Mouse (Mus musculus) cerebellum, postnatal 36 days (tissue): ENCODE measurements at regions not wholly inside any gene's neighbourhood (a gene's known extent, or its start where the extent isn't known, plus 50 kb on each side); places are given as distances from the start of the nearest gene placed in this dataset.
"Not testable (repeated sequence)": the region's sequence is repeated elsewhere in the genome, so short reads cannot be mapped to it uniquely, and the experiment has no call there.

Experiments
- DNase-seq, 2 experiments: peaks; one replicate each; pipeline ENCODE4 v3.0.0; 2021 to 2022; ENCODE audit warnings: mixed read lengths in 2 of 2

GRCm38 (mm10) chr4:153224618-153225177 lies 257.9 kb downstream of the Ajap1 start:
- DNase-seq = no peak

GRCm38 (mm10) chr4:153223019-153223418 lies 259.6 kb downstream of the Ajap1 start:
- DNase-seq = no peak

- DNase-seq = no peak
Measured at GRCm38 (mm10) chr4:153220485-153220884, 262.1 kb downstream of the Ajap1 start.

GRCm38 (mm10) chr4:153220074-153220473 lies 262.5 kb downstream of the Ajap1 start:
- no peak for DNase-seq

GRCm38 (mm10) chr4:153217541-153217980 lies 265.1 kb downstream of the Ajap1 start:
- no peak for DNase-seq

- DNase-seq = no peak
Measured at GRCm38 (mm10) chr4:153212095-153212494, 270.5 kb downstream of the Ajap1 start.

- DNase-seq = no peak
Measured at GRCm38 (mm10) chr4:153208822-153209221, 273.8 kb downstream of the Ajap1 start.

GRCm38 (mm10) chr4:153208215-153208614 lies 274.4 kb downstream of the Ajap1 start:
- DNase-seq = no peak

GRCm38 (mm10) chr4:153207578-153208102 lies 275.0 kb downstream of the Ajap1 start:
- DNase-seq = no peak

GRCm38 (mm10) chr4:153206789-153207457 lies 275.7 kb downstream of the Ajap1 start:
- DNase-seq = no peak

GRCm38 (mm10) chr4:153204764-153205163 lies 277.8 kb downstream of the Ajap1 start:
- no peak for DNase-seq

- DNase-seq = no peak
Measured at GRCm38 (mm10) chr4:153200799-153201770, 281.5 kb downstream of the Ajap1 start.

- DNase-seq = no peak
Measured at GRCm38 (mm10) chr4:153189485-153189884, 293.1 kb downstream of the Ajap1 start.

- no peak for DNase-seq
Measured at GRCm38 (mm10) chr4:153188504-153189031, 294.0 kb downstream of the Ajap1 start.

GRCm38 (mm10) chr4:153187959-153188503 lies 294.6 kb downstream of the Ajap1 start:
- no peak for DNase-seq

- DNase-seq = peak; percentile 21 to 23
Measured at GRCm38 (mm10) chr4:153177496-153177895, 305.1 kb downstream of the Ajap1 start.

GRCm38 (mm10) chr4:153175660-153176059 lies 307.0 kb downstream of the Ajap1 start:
- DNase-seq = peak; percentile 31 to 40

- no peak for DNase-seq
Measured at GRCm38 (mm10) chr4:153175077-153175476, 307.5 kb downstream of the Ajap1 start.

GRCm38 (mm10) chr4:153169991-153170390 lies 312.6 kb downstream of the Ajap1 start:
- no peak for DNase-seq

- no peak for DNase-seq
Measured at GRCm38 (mm10) chr4:153164810-153165209, 317.8 kb downstream of the Ajap1 start.

GRCm38 (mm10) chr4:153160115-153160514 lies 322.5 kb downstream of the Ajap1 start:
- DNase-seq = no peak

GRCm38 (mm10) chr4:153157572-153157971 lies 325.0 kb downstream of the Ajap1 start:
- no peak for DNase-seq

- DNase-seq = not testable (repeated sequence)
Measured at GRCm38 (mm10) chr4:153152923-153153322, 329.7 kb downstream of the Ajap1 start.
